Mouse (Mus musculus) C2C12 (cell line): ENCODE results near the gene Zfp981. TPM values are rescaled to one million over a fixed set of nuclear protein-coding genes. Genes with fewer than 3 reads are reported as not detected.
"Not testable (repeated sequence)": the region's sequence is repeated elsewhere in the genome, so short reads cannot be mapped to it uniquely, and the experiment has no call there.

ENCODE experiments used
- H3K27me3 ChIP-seq: one replicate; pipeline ENCODE4 v1.6.1; 2011; ENCODE audit not compliant: control insufficient read depth, insufficient read depth, insufficient read length
- H3K36me3 ChIP-seq: one replicate; pipeline ENCODE4 v1.6.1; 2011; ENCODE audit not compliant: control insufficient read depth, insufficient read depth
- H3K4me3 ChIP-seq: one replicate; pipeline ENCODE4 v1.5.1; 2011; ENCODE audit warnings: mild to moderate bottlenecking, control low read depth; ENCODE audit not compliant: poor library complexity, insufficient read depth, severe bottlenecking
- H3K79me2 ChIP-seq: one replicate; pipeline ENCODE4 v1.6.1; 2011; ENCODE audit not compliant: control insufficient read depth, insufficient read depth
- H3K79me3 ChIP-seq: one replicate; pipeline ENCODE4 v1.6.1; 2011; ENCODE audit warnings: low read depth, control low read depth
- H3ac ChIP-seq: one replicate; pipeline ENCODE3; 2011; ENCODE audit warnings: low read depth; ENCODE audit not compliant: control insufficient read depth, insufficient read length
- CEBPB ChIP-seq: IDR thresholded peaks from one replicate; pipeline ENCODE4 v1.6.1; 2011; ENCODE audit warnings: low read depth, mild to moderate bottlenecking, control low read depth, moderate library complexity
- polyA plus RNA-seq: library from polyadenylated mRNA; unstranded; fragments of >200 nt; fragmentation: generic; extraction: Trizol; gene quantifications from one replicate; pipeline ENCODE4 v1.2.1, GENCODE M21; 2012; ENCODE audit warnings: missing spikeins

Gene Zfp981
- polyA plus RNA-seq, 1 experiment = 0.08 TPM

DNA sequence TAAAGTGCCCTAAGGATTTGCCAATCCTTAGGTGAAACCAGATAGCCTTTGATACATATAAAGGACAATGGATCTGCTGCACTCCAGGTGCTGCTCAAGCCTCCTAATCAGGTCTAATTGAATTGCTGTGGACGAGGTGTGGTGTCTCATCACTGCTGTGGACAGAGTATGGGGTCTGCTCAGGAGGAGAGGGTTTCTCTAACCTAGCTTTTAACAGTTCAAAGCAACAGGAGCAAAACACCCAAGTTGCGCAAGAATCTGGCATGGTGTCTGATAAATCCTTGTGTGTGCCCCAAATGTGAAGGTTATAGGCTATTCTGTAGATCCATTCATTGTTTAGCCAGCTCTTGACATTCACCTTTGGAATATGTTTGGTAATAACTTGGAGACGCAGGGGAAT is 24.9 kb upstream of the Zfp981 start:
- not testable (repeated sequence) for H3K79me3 ChIP-seq, H3K79me2 ChIP-seq, H3K36me3 ChIP-seq, H3ac ChIP-seq, H3K27me3 ChIP-seq, H3K4me3 ChIP-seq
- peak; percentile 23 for TF ChIP-seq CEBPB

DNA sequence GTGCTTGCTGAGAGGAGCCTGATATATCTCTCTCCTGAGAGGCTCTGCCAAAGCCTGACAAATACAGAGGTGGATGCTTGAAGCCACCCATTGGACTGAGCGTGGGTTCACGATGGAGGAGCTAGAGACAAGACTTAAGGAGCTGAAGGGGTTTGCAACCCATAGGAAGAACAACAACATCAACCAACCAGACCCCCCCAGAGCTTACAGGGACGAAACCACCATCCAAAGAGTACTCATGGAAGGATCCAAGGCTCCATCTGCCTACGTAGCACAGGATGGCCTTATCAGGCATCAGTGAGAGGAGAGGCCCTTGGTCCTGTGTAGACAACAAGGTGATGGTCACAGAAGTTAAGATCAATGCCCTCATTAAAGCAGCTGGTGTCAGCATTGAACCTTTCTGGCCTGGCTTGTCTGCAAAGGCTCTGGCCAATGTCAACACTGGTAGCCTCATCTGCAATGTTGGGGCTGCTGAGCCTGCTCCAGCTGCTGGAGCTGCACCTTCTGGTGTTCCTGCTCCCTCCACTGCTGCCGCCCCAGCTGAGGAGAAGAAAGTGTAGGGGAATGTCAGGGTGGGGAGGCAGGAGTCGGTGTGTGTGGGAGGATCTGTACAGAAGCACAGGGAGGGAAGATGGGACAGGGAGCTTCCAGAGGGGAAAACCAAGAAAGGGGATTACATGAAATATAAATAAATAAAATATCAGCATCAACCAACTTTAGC is 21.3 kb upstream of the Zfp981 start:
- H3K27me3 ChIP-seq, H3ac ChIP-seq, H3K79me2 ChIP-seq, H3K36me3 ChIP-seq, H3K4me3 ChIP-seq, H3K79me3 ChIP-seq: not testable (repeated sequence)

DNA sequence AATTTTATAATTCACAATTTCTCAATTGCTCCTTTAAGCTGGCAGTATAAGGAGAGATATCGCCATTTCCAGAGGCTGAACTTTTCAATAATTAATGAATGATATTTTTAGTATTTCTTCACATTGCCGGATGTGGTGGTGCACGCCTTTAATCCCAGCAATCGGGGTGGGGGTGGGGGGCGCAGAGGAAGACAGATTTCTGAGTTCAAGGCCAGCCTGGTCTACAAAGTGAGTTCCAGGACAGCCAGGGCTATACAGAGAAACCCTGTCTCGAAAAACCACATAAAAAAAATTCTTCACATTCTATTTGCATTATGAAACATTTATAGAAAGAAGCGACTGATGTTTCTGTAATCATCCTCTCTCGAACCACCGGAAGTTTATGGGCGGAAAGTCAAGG is 19.3 kb upstream of the Zfp981 start:
- H3K36me3 ChIP-seq, H3ac ChIP-seq, H3K79me3 ChIP-seq, H3K27me3 ChIP-seq, H3K79me2 ChIP-seq, H3K4me3 ChIP-seq: not testable (repeated sequence)

DNA sequence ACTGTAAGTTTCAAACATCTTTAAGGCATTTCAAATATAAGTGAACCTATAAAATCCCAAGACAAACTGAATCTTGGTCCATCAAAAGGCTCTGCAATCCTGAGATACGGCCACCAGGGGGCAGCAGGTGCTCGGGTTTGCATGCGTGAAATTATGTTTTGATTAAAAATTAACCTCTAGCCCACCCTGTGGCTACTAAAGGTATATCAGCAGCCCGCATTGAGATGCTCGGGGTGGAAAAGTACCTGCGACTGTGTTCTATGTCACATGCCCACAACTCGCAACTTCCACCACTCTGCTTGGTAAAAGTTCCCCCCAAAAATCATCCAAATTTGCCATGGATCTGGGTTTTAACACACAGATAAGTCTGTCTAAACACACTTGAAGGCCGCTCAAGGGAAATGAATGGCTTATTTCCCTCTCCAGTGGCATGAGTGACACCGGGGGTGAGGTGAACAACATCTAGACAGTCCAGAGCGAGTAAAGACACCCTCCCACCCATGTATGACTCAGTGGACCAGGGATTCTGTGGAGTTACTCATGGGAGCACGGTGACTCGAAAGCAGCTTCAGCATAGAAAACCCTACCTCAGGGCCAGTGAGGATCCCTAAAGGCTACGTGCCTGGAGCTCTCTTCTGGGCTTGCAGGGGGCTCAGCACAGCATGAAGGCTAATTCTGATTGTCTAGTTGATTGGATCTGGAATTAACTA is 18.1 kb upstream of the Zfp981 start:
- not testable (repeated sequence) for H3ac ChIP-seq, H3K79me3 ChIP-seq, H3K27me3 ChIP-seq, H3K36me3 ChIP-seq, H3K79me2 ChIP-seq, H3K4me3 ChIP-seq

DNA sequence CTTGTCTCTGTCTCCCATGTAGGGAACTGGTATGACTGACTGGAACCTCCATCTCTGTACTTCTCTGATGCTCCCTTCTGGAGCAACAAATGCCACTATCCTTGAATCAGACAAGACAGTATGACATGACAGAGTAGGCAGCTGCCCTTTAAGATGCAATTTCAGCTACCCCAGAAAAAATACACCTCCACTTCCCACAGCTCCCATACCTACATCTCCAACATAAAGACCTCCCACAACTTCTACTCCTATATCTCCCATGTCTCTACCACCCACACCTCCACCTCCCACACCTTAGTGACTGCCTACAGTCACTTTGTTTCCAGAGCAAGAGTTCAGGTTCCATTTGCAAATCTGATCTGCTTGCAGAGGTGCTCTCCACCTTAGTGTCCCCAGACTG is 17.2 kb upstream of the Zfp981 start:
- H3K36me3 ChIP-seq, H3K79me3 ChIP-seq, H3ac ChIP-seq, H3K27me3 ChIP-seq, H3K79me2 ChIP-seq, H3K4me3 ChIP-seq: not testable (repeated sequence)

DNA sequence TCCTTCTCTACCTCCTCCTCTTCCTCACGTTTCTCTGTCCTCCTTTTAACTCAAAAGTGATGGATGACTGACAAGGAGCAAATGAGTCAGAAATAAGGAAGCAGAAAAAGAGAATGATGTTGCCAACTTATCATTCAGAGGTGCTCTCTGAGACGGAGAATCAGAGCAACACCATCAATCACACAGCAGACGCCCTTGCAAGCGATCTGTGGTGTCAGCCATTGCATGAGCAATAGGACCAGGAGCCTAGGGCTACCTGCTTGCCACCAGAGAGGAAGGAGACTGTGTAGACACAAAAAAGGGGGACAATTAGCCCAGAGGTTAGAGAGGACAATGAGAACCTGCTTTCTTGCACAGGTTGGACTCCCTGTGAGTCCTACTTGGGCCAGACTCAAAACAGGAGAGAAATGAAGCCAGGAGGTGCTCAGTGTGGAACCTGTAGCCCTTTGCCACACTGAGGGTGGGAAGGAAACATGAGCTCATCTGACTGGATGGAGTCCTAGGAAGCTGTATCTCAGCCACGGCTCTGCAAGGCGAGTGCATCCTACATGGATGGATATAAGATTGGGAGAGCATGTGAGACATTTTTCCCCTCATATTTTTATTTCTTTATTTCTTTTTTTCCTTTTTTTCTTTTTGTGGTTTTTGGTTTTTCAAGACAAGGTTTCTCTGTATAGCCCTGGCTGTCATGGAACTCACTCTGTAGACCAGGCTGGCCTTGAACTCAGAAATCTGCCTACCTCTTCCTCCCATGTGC is 16.5 kb upstream of the Zfp981 start:
- not testable (repeated sequence) for H3K36me3 ChIP-seq, H3ac ChIP-seq, H3K79me2 ChIP-seq, H3K4me3 ChIP-seq, H3K79me3 ChIP-seq, H3K27me3 ChIP-seq

DNA sequence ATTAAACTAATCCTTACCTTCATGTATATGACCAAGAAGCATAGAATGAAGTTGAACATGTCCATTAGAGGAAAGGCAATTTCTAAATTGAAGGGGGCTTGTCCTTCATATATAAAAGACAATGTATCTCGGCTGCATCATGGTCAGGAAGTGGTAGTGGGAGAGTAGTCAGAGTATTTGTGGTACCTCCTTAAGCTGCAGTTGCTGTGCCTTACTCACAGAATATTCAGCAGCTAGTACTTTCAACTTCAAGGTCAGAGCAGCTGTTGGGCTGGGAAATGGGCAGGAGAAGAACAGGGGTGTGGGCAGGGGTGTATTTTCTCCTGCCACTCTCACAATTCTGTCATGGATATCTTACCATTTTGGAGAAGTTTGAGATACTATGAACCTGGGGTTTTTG is 15.1 kb upstream of the Zfp981 start:
- H3K79me2 ChIP-seq, H3K36me3 ChIP-seq, H3K79me3 ChIP-seq, H3K4me3 ChIP-seq, H3K27me3 ChIP-seq, H3ac ChIP-seq: not testable (repeated sequence)

DNA sequence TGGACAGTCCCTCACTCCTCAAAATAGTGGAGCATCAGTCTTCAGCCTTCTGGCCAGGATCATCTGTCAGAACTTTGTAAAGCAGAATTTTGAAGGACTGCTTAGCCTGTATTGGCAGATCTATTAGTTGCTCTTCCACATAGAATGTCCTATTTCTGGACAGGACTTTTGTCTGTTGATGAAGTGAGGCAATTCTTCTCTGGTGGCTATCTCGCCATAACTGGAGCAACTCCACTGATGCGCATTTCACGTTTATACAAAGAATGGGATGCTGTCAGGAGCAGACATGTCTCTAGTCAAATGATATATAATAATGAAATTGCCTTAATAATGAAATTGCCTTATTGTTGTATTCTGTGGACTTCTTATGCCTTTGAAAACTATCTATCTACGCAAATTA is 12.6 kb upstream of the Zfp981 start:
- H3K79me3 ChIP-seq, H3K27me3 ChIP-seq, H3K4me3 ChIP-seq, H3K36me3 ChIP-seq, H3K79me2 ChIP-seq, H3ac ChIP-seq: not testable (repeated sequence)

DNA sequence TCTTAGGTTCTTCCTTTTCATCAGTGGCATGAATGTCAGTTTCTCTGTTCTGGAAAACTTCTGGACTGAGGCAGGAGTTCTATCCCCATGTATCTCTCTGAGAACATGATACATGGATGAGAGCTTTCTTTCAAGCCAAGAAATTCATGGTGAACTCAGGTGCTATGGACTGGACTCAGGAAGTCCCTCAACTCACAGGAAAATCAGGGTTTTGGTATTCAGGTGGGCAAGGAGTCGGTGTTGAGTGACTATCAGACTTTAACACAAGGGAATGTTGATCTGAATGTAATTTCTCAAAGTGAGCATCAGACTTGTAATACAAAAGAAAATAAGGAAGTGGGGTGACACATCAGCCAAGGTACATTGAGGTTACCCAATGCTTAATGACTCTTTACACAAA is 9.8 kb upstream of the Zfp981 start:
- H3K36me3 ChIP-seq, H3K27me3 ChIP-seq, H3K79me2 ChIP-seq, H3ac ChIP-seq, H3K4me3 ChIP-seq, H3K79me3 ChIP-seq: not testable (repeated sequence)
